Mouse (Mus musculus) liver, embryonic 12.5 days (tissue): Measurements from ENCODE around the gene Ube2s. TPM values are rescaled to one million over a fixed set of nuclear protein-coding genes. Genes with fewer than 3 reads are reported as not detected.
A peak's percentile ranks its signal among the peaks of the same experiment; 100 is the strongest.
"Not testable (repeated sequence)": the region's sequence is repeated elsewhere in the genome, so short reads cannot be mapped to it uniquely, and the experiment has no call there.

Experiments
- ATAC-seq: fragments of 200-750 bp; cut with Nextera tagmentation; 2 replicates; pipeline ENCODE4 v1.8.0; 2017; ENCODE audit warnings: moderate number of reproducible peaks, mild to moderate bottlenecking, moderate library complexity
- H3K27ac ChIP-seq: fragments of 300-500 bp; sonication (generic); 2 replicates; pipeline ENCODE4 v1.5.1; 2016; ENCODE audit warnings: mild to moderate bottlenecking
- H3K27me3 ChIP-seq: fragments of 300-500 bp; sonication (generic); replicated peaks from 2 replicates; pipeline ENCODE4 v1.6.1; 2016; ENCODE audit warnings: mild to moderate bottlenecking, moderate library complexity
- H3K36me3 ChIP-seq: fragments of 300-500 bp; sonication (generic); 2 replicates; pipeline ENCODE4 v1.6.1; 2016; ENCODE audit warnings: mild to moderate bottlenecking, moderate library complexity
- H3K4me1 ChIP-seq: fragments of 300-500 bp; sonication (generic); 2 replicates; pipeline ENCODE4 v1.6.1; 2016
- H3K4me2 ChIP-seq: fragments of 300-500 bp; sonication (generic); 2 replicates; pipeline ENCODE4 v1.6.1; 2016; ENCODE audit warnings: mild to moderate bottlenecking, moderate library complexity
- H3K4me3 ChIP-seq: fragments of 300-500 bp; sonication (generic); 2 replicates; pipeline ENCODE4 v1.5.1; 2016; ENCODE audit warnings: mild to moderate bottlenecking, moderate library complexity
- H3K9ac ChIP-seq: fragments of 300-500 bp; sonication (generic); 2 replicates; pipeline ENCODE4 v1.6.1; 2016; ENCODE audit warnings: mild to moderate bottlenecking, moderate library complexity
- H3K9me3 ChIP-seq: fragments of 300-500 bp; sonication (generic); replicated peaks from 2 replicates; pipeline ENCODE4 v1.6.1; 2016; ENCODE audit warnings: mild to moderate bottlenecking, moderate library complexity
- WGBS: fragments of 180-500 bp; shearing (Covaris S2); methylation state at CpG from one replicate; pipeline ENCODE4 v1.1.7; 2016; ENCODE audit not compliant: insufficient replicate concordance; 5-methylcytosine and 5-hydroxymethylcytosine counted together
- polyA plus RNA-seq: library from polyadenylated mRNA; unstranded; fragments of >200 nt; fragmentation: Nextera tagmentation; extraction: Ambion mirVana; gene quantifications from 2 replicates; pipeline ENCODE4 v1.2.1, GENCODE M21; 2016

The Ube2s gene
- polyA plus RNA-seq, 1 experiment from 2014 or later, result 370 TPM

DNA sequence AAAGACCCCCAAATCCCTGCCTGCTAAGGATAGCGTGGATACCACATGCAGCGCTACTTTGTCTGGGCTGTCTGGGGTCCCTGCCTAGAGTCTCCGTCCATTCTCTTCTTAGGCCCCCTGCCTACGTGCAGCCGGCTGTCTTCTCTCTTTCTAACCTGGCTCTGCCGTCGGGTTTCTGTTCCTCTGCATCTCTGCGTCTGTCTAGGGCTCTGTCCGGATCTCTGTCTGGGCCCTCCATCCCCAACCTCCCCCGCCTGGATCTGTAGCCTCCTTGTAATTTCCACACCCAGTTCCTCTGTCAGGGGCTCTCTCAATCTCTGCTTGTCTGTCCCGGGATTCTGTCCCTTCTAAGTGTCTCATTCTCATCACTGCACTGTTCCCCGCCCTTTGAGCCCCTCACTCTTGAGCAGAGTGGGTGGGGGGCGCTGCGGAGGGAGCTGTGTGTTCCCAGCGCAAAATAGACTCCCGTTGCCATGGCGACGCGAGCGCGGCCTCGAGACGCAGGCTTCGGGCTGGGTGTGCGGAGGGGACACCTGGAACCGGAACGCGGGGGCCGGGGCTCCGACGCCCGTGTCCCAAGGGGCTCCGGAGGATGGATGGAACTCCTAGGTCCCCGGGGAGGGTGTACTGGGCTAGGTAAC, 31.3 kb upstream of the Ube2s start:
- peaks cover 97% of the 10 kb centered on the region for H3K27me3 ChIP-seq
- no peak for ATAC-seq
- WGBS, result 4% methylated on average over 34 of the region's 34 CpGs
- 0 out of 2 replicates have a peak, but pooled peaks cover 7% of the 10 kb centered on the region for H3K4me1 ChIP-seq
- peak overlapping the region; percentile 57 for H3K4me2 ChIP-seq
- no peaks in the 10 kb centered on the region for H3K36me3 ChIP-seq
- no peak overlapping the region for H3K9ac ChIP-seq
- 0 out of 2 replicates have a peak overlapping the region, but pooled peaks have one; percentile 27 for H3K4me3 ChIP-seq
- no peaks in the 10 kb centered on the region for H3K9me3 ChIP-seq
- H3K27ac ChIP-seq, result no peak overlapping the region

- H3K4me3 ChIP-seq, result no peak overlapping the region
- H3K9me3 ChIP-seq, result no peaks in the 10 kb centered on the region
- H3K9ac ChIP-seq, result no peak overlapping the region
- H3K36me3 ChIP-seq, result no peaks in the 10 kb centered on the region
- H3K27ac ChIP-seq, result no peak overlapping the region
- 2% methylated on average over 16 of the region's 16 CpGs for WGBS
- H3K4me2 ChIP-seq, result 0 out of 2 replicates have a peak overlapping the region, but pooled peaks have one; percentile 12
- peaks cover 99% of the 10 kb centered on the region for H3K27me3 ChIP-seq
- H3K4me1 ChIP-seq, result 0 out of 2 replicates have a peak, but pooled peaks cover 7% of the 10 kb centered on the region
- no peak for ATAC-seq
Observed at GRCm38 (mm10) chr7:4842634-4843131, 30.3 kb upstream of the Ube2s start.

DNA sequence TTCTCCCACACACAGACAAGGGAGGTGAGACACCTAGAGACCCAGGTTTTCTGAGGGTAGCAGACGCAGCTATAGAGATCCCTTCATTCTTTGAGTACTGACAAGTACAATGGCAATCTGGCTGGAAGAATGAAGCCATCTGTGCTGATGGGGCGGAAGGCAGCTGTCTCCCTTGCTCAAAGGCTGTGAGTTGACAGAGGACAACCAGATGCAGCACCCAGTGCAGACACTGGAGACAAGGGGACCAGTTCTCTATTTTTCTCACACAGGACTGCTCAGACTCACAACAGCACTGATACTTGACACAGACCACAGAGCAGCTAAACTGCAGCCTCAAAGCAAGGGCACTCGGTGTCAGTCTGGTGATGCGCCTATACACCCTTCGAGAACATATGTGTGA, 29.7 kb upstream of the Ube2s start:
- ATAC-seq, result no peak
- Histone ChIP-seq H3K27me3 (peaks cover 99% of the 10 kb centered on the region), H3K9ac (no peak overlapping the region), H3K4me3 (no peak overlapping the region), H3K27ac (no peak overlapping the region), H3K4me1 (0 out of 2 replicates have a peak, but pooled peaks cover 7% of the 10 kb centered on the region), H3K36me3 (no peaks in the 10 kb centered on the region), H3K9me3 (no peaks in the 10 kb centered on the region), H3K4me2 (no peak overlapping the region)
- WGBS, result 49% methylated on average over 5 of the region's 5 CpGs

DNA sequence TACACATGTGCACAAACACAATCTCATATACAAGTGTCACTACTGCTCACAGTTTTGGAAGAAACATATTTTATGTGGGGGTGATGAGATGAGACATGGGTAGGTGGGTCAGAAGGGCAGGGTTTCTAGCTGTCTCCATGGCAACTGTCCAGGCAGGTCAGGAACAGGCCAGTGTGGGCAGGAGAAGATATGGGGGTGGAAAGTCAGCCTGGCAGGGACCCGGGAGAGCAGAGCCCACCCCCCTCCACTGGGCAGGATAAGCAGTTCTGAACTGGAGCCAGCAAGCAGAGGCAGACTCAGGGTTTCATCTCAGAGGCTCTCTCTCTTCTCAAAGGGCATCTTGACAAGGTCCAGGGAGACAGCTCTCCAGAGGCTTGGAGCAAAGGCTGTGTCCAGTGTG, 25.2 kb upstream of the Ube2s start:
- no peak; the same call in 1 of the 2 replicates for ATAC-seq
- H3K27ac ChIP-seq, result no peak overlapping the region
- no peak overlapping the region for H3K4me3 ChIP-seq
- H3K4me1 ChIP-seq, result peaks cover 7% of the 10 kb centered on the region; the same call in 1 of the 2 replicates
- H3K27me3 ChIP-seq, result peaks cover 97% of the 10 kb centered on the region
- WGBS, result 14% methylated on average over 1 of the region's 1 CpGs
- no peaks in the 10 kb centered on the region for H3K9me3 ChIP-seq
- H3K9ac ChIP-seq, result no peak overlapping the region
- H3K4me2 ChIP-seq, result no peak overlapping the region
- H3K36me3 ChIP-seq, result no peaks in the 10 kb centered on the region

DNA sequence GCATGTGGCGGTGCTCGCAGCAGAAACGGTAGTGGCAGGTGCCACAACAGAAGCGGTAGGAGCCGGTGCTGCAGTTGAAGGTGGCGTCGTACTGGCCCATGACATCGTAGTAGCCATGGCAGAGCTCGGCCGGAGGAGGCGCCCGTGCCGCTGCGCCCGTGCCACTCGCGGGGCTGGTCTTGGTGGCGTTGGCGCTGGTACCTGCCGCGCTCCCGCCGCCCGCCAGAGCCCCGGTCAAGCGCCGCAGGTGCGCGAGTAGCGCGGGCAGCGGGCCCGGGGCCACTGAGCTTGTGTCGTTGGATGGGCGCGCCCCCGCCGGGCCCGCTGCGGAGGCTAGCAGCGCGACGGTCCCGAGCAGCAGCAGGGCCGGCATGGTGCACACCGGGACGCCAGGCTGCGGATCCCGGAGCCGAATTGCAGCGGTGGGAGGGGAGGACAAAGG, 24.0 kb upstream of the Ube2s start:
- under 1% methylated on average over 51 of the region's 51 CpGs for whole genome bisulfite sequencing
- Histone ChIP-seq H3K4me2 (peak overlapping the region; percentile 68), H3K27me3 (peaks cover 94% of the 10 kb centered on the region), H3K9me3 (no peaks in the 10 kb centered on the region), H3K36me3 (no peaks in the 10 kb centered on the region), H3K4me1 (peaks cover 7% of the 10 kb centered on the region; the same call in 1 of the 2 replicates), H3K9ac (no peak overlapping the region), H3K4me3 (peak overlapping the region; percentile 45), H3K27ac (no peak overlapping the region)
- ATAC-seq, result peak; percentile 37; the same call in 1 of the 2 replicates

DNA sequence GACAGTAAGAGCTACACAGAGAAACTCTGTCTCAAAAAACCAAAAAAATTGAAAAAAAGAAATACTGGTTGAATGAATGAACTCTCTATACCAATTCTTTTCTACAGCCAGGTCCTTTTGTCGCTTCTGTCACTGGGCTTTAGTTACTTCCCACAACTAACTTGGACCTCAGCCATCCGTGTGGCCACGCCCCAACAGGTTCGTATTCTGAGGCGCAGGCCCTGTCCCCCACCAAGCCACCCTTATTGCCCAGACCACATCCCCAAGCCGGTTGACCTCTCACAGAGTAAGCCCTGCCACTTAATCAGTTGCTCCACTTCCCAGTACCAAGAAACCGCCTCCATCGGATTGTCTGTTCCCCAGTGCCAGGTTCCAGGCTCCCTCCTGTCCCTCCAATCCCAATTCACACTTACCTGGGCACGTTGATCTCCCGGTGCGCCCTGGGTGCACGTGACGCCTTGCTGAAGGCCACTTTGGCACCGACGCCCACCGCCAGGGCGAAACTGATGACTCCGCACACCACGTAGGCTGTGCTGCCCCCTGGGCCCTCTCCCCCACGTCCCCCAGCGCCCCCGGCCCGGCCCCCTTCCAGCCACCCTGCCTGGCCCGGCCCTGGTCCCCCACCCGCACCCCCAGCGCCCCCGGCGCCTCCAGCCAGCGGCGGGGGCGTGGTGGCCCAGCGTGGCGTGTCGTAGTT, 23.4 kb upstream of the Ube2s start:
- no peak for ATAC-seq
- Histone ChIP-seq H3K36me3 (no peaks in the 10 kb centered on the region), H3K27ac (no peak overlapping the region), H3K4me3 (peak overlapping the region; percentile 45), H3K4me2 (peak overlapping the region; percentile 68), H3K27me3 (peaks cover 94% of the 10 kb centered on the region), H3K4me1 (peaks cover 7% of the 10 kb centered on the region; the same call in 1 of the 2 replicates), H3K9ac (no peak overlapping the region), H3K9me3 (no peaks in the 10 kb centered on the region)
- WGBS, result 8% methylated on average over 33 of the region's 34 CpGs

- no peaks in the 10 kb centered on the region for H3K9me3 ChIP-seq
- peaks cover 77% of the 10 kb centered on the region for H3K27me3 ChIP-seq
- H3K4me2 ChIP-seq, result no peak overlapping the region
- no peak overlapping the region for H3K4me3 ChIP-seq
- 5% methylated on average over 12 of the region's 12 CpGs for WGBS
- H3K9ac ChIP-seq, result no peak overlapping the region
- H3K36me3 ChIP-seq, result no peaks in the 10 kb centered on the region
- no peaks in the 10 kb centered on the region for H3K4me1 ChIP-seq
- no peak for ATAC-seq
- no peak overlapping the region for H3K27ac ChIP-seq
Observed at GRCm38 (mm10) chr7:4830476-4830875, 18.1 kb upstream of the Ube2s start.

GRCm38 (mm10) chr7:4825365-4825764, 13.0 kb upstream of the Ube2s start:
- peaks cover 8% of the 10 kb centered on the region for H3K4me1 ChIP-seq
- no peak overlapping the region for H3K27ac ChIP-seq
- 36% methylated on average over 4 of the region's 4 CpGs for WGBS
- no peak overlapping the region for H3K4me3 ChIP-seq
- no peaks in the 10 kb centered on the region for H3K9me3 ChIP-seq
- H3K27me3 ChIP-seq, result peaks cover 41% of the 10 kb centered on the region
- no peak overlapping the region for H3K9ac ChIP-seq
- H3K4me2 ChIP-seq, result no peak overlapping the region
- H3K36me3 ChIP-seq, result no peaks in the 10 kb centered on the region
- ATAC-seq, result no peak

GRCm38 (mm10) chr7:4822162-4822907, 9.9 kb upstream of the Ube2s start:
- Histone ChIP-seq H3K27ac (no peak overlapping the region), H3K4me1 (peaks cover 8% of the 10 kb centered on the region), H3K9ac (no peak overlapping the region), H3K4me3 (no peak overlapping the region), H3K9me3 (no peaks in the 10 kb centered on the region), H3K36me3 (no peaks in the 10 kb centered on the region), H3K27me3 (peaks cover 29% of the 10 kb centered on the region), H3K4me2 (no peak overlapping the region)
- 60% methylated on average over 6 of the region's 6 CpGs for WGBS
- no peak for ATAC-seq

GRCm38 (mm10) chr7:4821690-4822089, 9.3 kb upstream of the Ube2s start:
- Histone ChIP-seq H3K9ac (no peak overlapping the region), H3K27ac (no peak overlapping the region), H3K4me3 (no peak overlapping the region), H3K4me2 (no peak overlapping the region), H3K4me1 (peaks cover 8% of the 10 kb centered on the region), H3K9me3 (no peaks in the 10 kb centered on the region), H3K27me3 (peaks cover 30% of the 10 kb centered on the region), H3K36me3 (no peaks in the 10 kb centered on the region)
- ATAC-seq, result no peak
- WGBS, result 75% methylated on average over 4 of the region's 4 CpGs

GRCm38 (mm10) chr7:4820925-4821324, 8.5 kb upstream of the Ube2s start:
- not testable (repeated sequence) for H3K9ac ChIP-seq, H3K4me1 ChIP-seq, H3K4me2 ChIP-seq, H3K36me3 ChIP-seq, ATAC-seq, H3K27ac ChIP-seq, H3K9me3 ChIP-seq, H3K4me3 ChIP-seq
- 74% methylated on average over 7 of the region's 7 CpGs for WGBS
- H3K27me3 ChIP-seq, result peaks cover 23% of the 10 kb centered on the region

- no peak for ATAC-seq
- Histone ChIP-seq H3K27ac (no peak overlapping the region), H3K4me3 (no peak overlapping the region), H3K4me2 (no peak overlapping the region), H3K9me3 (no peaks in the 10 kb centered on the region), H3K36me3 (no peaks in the 10 kb centered on the region; the same call in 1 of the 2 replicates), H3K9ac (no peak overlapping the region), H3K4me1 (peaks cover 7% of the 10 kb centered on the region), H3K27me3 (peaks cover 11% of the 10 kb centered on the region)
Observed at GRCm38 (mm10) chr7:4816559-4816958, 4.2 kb upstream of the Ube2s start.
